Mouse (Mus musculus) midbrain, embryonic 11.5 days (tissue): ENCODE results near the gene Slc7a11. TPM values are rescaled to one million over a fixed set of nuclear protein-coding genes. Genes with fewer than 3 reads are reported as not detected.

ENCODE experiments used
- ATAC-seq: fragments of 200-750 bp; cut with Nextera tagmentation; 2 replicates; pipeline ENCODE4 v1.8.0; 2017; ENCODE audit warnings: moderate TSS enrichment, moderate library complexity; ENCODE audit not compliant: low FRiP score
- DNase-seq: peaks from one replicate; pipeline ENCODE4 v3.0.0; 2015; ENCODE audit warnings: low spot score; ENCODE audit errors: missing footprints
- H3K27ac ChIP-seq: fragments of 300-500 bp; sonication (generic); 2 replicates; pipeline ENCODE4 v1.5.1; 2014; ENCODE audit warnings: low read depth, low read length
- H3K27me3 ChIP-seq: fragments of 300-500 bp; sonication (generic); 2 replicates; pipeline ENCODE4 v1.6.1; 2014; ENCODE audit warnings: mild to moderate bottlenecking, low read length, moderate library complexity, mixed read lengths; ENCODE audit not compliant: control insufficient read depth, insufficient read depth
- H3K36me3 ChIP-seq: fragments of 300-500 bp; sonication (generic); 2 replicates; pipeline ENCODE4 v1.6.1; 2014; ENCODE audit warnings: mild to moderate bottlenecking, low read length, moderate library complexity, mixed read lengths; ENCODE audit not compliant: control insufficient read depth, insufficient read depth
- H3K4me1 ChIP-seq: fragments of 300-500 bp; sonication (generic); 2 replicates; pipeline ENCODE4 v1.6.1; 2014; ENCODE audit warnings: low read length; ENCODE audit not compliant: control insufficient read depth, insufficient read depth
- H3K4me2 ChIP-seq: fragments of 300-500 bp; sonication (generic); 2 replicates; pipeline ENCODE4 v1.6.1; 2014; ENCODE audit warnings: mild to moderate bottlenecking, moderate library complexity
- H3K4me3 ChIP-seq: fragments of 300-500 bp; sonication (generic); 2 replicates; pipeline ENCODE4 v1.5.1; 2014; ENCODE audit warnings: low read depth, low read length
- H3K9ac ChIP-seq: fragments of 300-500 bp; sonication (generic); 2 replicates; pipeline ENCODE4 v1.6.1; 2014; ENCODE audit warnings: low read length
- H3K9me3 ChIP-seq: fragments of 300-500 bp; sonication (generic); 2 replicates; pipeline ENCODE4 v1.6.1; 2016; ENCODE audit warnings: low read length; ENCODE audit not compliant: control insufficient read depth
- WGBS: fragments of 180-500 bp; shearing (Covaris S2); extraction: QIAGEN DNeasy Blood & Tissue Kit; methylation state at CpG from one replicate; pipeline ENCODE4 v1.1.7; 2014; 5-methylcytosine and 5-hydroxymethylcytosine counted together
- polyA plus RNA-seq: library from polyadenylated mRNA; unstranded; fragments of >200 nt; fragmentation: Nextera tagmentation; extraction: Ambion mirVana; gene quantifications from 2 replicates; pipeline ENCODE4 v1.2.1, GENCODE M21; 2014

Gene Slc7a11
- polyA plus RNA-seq, 1 experiment from 2014 or later, result 0.96 TPM

DNA sequence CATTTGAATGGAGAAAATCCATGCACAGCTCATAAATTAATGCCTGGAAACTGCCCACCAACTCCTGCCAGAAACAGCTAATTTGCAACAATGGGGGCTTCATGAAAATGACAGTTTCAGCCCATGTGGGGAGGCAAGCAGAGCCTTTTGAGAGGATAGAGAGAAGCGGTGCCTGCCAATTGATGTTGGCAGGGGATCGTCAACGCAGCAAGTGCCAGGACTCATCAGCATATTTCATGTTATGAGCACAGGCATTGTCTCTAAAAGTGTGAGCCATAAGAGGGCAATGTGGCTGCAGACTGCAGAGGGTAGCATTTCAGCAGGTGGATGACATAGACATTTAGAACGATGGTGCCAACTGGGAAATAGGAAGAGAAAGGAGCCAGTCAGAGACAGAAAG, 429.0 kb downstream of the Slc7a11 start:
- Histone ChIP-seq H3K4me2 (no peak overlapping the region), H3K4me3 (no peak overlapping the region), H3K36me3 (no peaks in the 10 kb centered on the region), H3K9ac (no peak overlapping the region), H3K4me1 (no peaks in the 10 kb centered on the region), H3K27me3 (no peaks in the 10 kb centered on the region), H3K27ac (no peak overlapping the region), H3K9me3 (no peaks in the 10 kb centered on the region)
- DNase-seq, result no peak
- 52% methylated on average over 4 of the region's 4 CpGs for WGBS
- ATAC-seq, result peak; percentile 40; the same call in 1 of the 2 replicates

DNA sequence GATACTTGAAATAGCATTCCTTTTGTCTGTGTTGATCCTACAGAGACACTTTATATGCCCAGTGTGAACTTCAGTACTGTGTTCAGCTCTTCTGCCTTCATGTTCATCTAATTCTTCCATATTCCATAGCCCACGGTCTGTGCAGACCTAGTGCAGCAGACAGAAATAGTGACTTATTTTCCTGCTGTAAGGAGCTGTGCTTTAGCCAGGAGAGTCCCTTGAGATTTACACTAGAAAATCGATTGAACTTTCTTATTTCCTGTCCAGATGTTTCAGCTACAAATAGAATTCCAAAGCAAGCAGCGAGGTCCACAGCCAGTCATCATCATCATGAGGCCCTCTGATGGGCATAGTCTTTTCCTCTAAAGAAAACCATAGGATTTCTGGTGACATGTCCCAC, 431.4 kb downstream of the Slc7a11 start:
- WGBS, result 79% methylated on average over 3 of the region's 3 CpGs
- no peaks in the 10 kb centered on the region for H3K36me3 ChIP-seq
- no peaks in the 10 kb centered on the region for H3K27me3 ChIP-seq
- no peak overlapping the region for H3K9ac ChIP-seq
- H3K27ac ChIP-seq, result no peak overlapping the region
- DNase-seq (no peak), ATAC-seq (no peak)
- no peaks in the 10 kb centered on the region for H3K9me3 ChIP-seq
- no peak overlapping the region for H3K4me3 ChIP-seq
- no peak overlapping the region for H3K4me2 ChIP-seq
- no peaks in the 10 kb centered on the region for H3K4me1 ChIP-seq

DNA sequence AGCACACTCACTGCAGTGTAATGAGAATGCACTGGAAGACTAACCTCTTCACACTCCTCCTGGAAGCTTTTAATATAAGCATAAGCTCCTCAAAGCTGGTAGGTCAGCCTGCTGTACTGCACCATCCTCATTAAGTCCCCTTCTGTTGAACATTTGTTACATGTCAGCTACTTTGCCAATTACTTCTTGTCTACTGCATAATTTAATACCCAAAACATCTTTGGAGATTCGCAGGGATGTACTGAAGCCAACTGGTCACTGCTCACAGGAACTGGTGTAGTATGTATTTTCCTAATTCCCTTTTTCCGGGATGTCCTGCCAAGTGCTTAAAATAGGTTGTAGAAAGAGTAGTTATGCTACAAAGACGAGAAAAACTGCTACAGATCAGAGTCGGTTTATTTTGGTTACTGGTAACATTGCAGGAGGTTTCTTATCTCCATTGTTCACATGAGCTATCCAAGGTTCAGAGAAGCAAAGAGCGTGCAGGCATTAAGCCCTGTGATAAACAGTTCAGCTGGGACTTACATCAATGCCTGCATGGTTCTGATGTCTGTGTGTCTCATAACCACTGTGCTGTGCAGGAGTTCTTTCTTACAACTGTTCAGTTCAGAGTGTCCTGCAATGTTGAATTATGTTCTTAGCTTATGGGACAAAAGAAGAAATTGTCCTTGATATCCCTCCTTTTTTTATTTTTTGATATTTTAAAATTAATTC, 439.3 kb downstream of the Slc7a11 start:
- no peaks in the 10 kb centered on the region for H3K4me1 ChIP-seq
- H3K9me3 ChIP-seq, result no peaks in the 10 kb centered on the region
- DNase-seq, result peak; percentile 82
- no peaks in the 10 kb centered on the region for H3K27me3 ChIP-seq
- no peaks in the 10 kb centered on the region for H3K36me3 ChIP-seq
- H3K4me3 ChIP-seq, result no peak overlapping the region
- 61% methylated on average over 5 of the region's 5 CpGs for WGBS
- ATAC-seq, result 0 out of 2 replicates have a peak, but pooled peaks have one; percentile 35
- H3K9ac ChIP-seq, result no peak overlapping the region
- H3K27ac ChIP-seq, result no peak overlapping the region
- no peak overlapping the region for H3K4me2 ChIP-seq

DNA sequence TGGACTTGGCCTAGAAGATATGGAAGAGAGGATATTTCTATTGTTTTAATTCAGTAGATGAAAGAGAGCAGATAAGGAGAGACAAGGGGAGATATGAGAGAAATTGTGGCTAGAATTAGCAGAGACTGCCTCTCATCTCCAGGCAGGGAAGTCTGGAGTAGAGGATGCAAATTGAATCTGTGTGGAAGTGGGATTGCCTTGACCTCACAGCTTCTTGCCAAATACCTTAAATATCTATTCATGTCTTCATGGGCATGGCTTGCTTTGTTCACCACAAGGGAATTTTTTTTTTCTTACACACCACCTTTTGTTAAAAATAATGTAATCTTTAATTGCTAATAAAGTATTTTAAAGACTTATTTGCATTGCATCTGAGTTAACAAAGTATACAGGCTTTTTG, 441.3 kb downstream of the Slc7a11 start:
- Histone ChIP-seq H3K4me1 (no peaks in the 10 kb centered on the region), H3K9ac (no peak overlapping the region), H3K4me3 (no peak overlapping the region), H3K4me2 (no peak overlapping the region), H3K9me3 (no peaks in the 10 kb centered on the region), H3K27ac (no peak overlapping the region), H3K27me3 (no peaks in the 10 kb centered on the region), H3K36me3 (no peaks in the 10 kb centered on the region)
- DNase-seq, result no peak
- no peak for ATAC-seq

DNA sequence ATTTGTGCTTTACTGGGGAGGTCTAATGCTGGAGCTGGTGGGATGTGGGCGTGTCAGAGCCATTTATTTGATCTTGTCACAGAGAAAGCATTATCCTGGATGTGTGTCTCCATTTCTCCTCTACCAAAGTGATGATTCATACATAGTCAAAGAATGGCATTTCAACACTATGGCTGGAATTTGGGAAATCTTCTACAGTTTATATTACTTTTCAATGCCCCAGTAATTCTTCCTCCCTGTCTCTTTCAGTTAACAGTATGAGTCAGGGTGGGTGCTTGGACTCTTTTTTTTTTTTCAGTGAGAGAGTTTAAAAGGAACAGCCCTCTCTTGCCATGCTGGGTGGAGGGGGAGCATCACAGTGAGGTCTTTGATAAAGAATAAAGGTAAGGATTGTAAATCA, 441.8 kb downstream of the Slc7a11 start:
- H3K4me2 ChIP-seq, result no peak overlapping the region
- no peaks in the 10 kb centered on the region for H3K4me1 ChIP-seq
- H3K27me3 ChIP-seq, result no peaks in the 10 kb centered on the region
- H3K9ac ChIP-seq, result no peak overlapping the region
- no peak for ATAC-seq
- DNase-seq, result no peak
- no peaks in the 10 kb centered on the region for H3K36me3 ChIP-seq
- no peak overlapping the region for H3K27ac ChIP-seq
- no peak overlapping the region for H3K4me3 ChIP-seq
- 85% methylated on average over 1 of the region's 1 CpGs for WGBS
- no peaks in the 10 kb centered on the region for H3K9me3 ChIP-seq

DNA sequence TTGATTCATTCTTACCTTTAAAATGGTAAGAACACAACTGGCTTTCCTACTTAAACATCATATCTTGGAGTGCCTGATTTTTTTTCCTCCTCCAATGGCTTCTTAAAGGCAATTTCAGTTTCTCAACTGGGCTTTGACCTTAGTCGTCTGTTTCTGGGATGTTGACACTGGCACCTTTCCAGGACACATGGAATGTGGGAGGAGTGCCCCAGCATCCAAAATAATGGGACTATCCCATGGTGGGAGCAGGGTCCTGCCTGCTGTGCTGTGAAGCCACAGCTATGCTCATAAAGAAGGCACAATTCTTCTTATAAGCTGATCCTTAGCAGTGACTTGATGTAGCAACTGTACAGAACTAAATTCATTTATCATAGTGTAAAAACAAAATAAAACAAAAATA, 450.5 kb downstream of the Slc7a11 start:
- ATAC-seq (no peak), DNase-seq (no peak)
- Histone ChIP-seq H3K4me3 (no peak overlapping the region), H3K4me1 (no peaks in the 10 kb centered on the region), H3K9ac (no peak overlapping the region), H3K27me3 (no peaks in the 10 kb centered on the region), H3K27ac (no peak overlapping the region), H3K9me3 (no peaks in the 10 kb centered on the region), H3K4me2 (no peak overlapping the region), H3K36me3 (no peaks in the 10 kb centered on the region)
- WGBS, result 69% methylated on average over 1 of the region's 1 CpGs

DNA sequence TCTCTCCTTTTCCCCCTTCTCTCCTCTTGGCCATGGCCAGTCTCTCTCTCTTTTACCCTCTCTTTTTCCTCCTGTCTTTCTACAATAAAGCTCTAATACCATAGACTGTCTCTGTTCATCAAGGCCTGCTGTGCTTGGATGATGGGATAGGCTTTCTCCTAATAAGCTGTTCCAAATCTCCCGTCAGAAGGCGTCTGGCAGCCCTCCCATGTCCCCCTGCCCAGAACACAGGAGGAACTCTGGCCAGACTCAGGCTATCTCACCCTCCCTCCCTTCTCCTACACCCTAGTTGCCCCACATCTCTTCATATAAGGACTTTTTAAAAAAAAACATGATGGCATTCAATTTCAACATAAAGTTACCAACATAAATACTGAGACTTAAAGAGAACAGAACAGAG, 456.2 kb downstream of the Slc7a11 start:
- 66% methylated on average over 2 of the region's 2 CpGs for WGBS
- Histone ChIP-seq H3K27ac (no peak overlapping the region), H3K9me3 (no peaks in the 10 kb centered on the region), H3K4me2 (no peak overlapping the region), H3K4me3 (no peak overlapping the region), H3K27me3 (no peaks in the 10 kb centered on the region), H3K9ac (no peak overlapping the region), H3K36me3 (no peaks in the 10 kb centered on the region), H3K4me1 (no peaks in the 10 kb centered on the region)
- ATAC-seq, result no peak
- no peak for DNase-seq

DNA sequence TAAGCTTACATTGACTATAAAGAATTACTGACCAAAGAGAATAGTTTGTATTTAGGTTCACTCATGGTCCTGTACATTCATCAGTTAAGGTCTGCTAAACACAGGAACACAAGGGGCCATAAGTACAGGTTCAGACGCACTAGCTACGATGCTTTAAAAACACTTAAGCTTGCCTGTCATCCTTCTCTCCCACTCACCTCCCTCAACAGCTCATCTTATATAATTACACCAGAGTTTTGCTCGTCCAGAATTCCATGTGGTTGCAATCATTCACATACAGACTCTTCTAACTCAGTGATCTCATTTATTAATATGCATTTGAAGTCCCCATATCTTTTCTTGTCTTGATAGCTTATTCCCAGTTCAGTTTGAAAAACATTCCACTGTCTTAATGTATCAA, 458.6 kb downstream of the Slc7a11 start:
- no peak for ATAC-seq
- no peaks in the 10 kb centered on the region for H3K36me3 ChIP-seq
- no peaks in the 10 kb centered on the region for H3K27me3 ChIP-seq
- no peak overlapping the region for H3K4me2 ChIP-seq
- H3K4me1 ChIP-seq, result no peaks in the 10 kb centered on the region
- WGBS, result 89% methylated on average over 3 of the region's 3 CpGs
- no peak overlapping the region for H3K27ac ChIP-seq
- H3K4me3 ChIP-seq, result no peak overlapping the region
- H3K9ac ChIP-seq, result no peak overlapping the region
- DNase-seq, result no peak
- no peaks in the 10 kb centered on the region for H3K9me3 ChIP-seq

DNA sequence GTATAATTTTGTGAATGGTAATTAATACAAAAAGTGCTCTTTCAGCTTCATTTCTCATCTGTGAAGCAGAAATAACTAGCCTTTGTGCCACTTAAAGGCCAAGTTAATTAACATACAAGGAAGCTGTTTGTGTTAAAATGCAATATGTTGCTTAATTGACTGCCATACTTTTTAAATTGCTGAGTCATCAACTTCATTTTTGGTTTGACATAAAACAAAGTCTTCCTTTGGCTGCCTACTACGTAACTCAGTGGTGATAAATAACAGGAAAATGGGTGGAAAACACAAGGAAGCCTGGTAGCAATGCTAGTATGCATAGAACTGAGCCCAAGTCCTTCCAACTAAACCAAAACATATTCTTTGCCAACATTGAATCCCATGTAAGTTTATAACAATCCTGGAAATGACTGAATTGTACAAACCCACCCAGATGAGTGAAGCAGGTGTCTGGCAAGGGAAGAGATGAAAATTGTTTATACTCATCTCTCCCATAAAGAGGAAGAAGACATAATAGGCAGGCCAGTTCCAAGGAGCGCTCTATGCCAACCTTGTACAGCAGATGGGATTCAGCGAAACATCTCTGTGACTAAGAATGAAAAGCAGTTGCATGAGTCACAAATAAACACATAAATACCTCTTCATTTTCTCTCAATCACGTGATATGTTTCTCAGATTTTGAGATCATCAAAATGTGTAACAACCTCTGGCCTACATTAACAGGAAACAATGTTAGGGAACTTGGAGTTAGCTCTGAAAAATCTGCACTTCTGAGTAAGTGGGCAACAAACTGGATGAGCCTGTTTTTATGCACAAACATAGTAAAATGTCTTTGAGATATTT, 459.8 kb downstream of the Slc7a11 start:
- Histone ChIP-seq H3K27ac (no peak overlapping the region), H3K4me1 (no peaks in the 10 kb centered on the region), H3K27me3 (no peaks in the 10 kb centered on the region), H3K36me3 (no peaks in the 10 kb centered on the region), H3K9me3 (no peaks in the 10 kb centered on the region), H3K9ac (no peak overlapping the region), H3K4me2 (no peak overlapping the region), H3K4me3 (no peak overlapping the region)
- DNase-seq (no peak), ATAC-seq (no peak)
- WGBS, result 83% methylated on average over 4 of the region's 4 CpGs
